Mouse (Mus musculus) cortical plate, adult 2 months (tissue): Measurements from ENCODE around the gene Anxa3.

Experiments
- CTCF ChIP-seq: fragments of 200-500 bp; IDR thresholded peaks from 2 replicates; pipeline ENCODE4 v1.5.1; 2011; ENCODE audit warnings: mild to moderate bottlenecking, control low read depth, low read length; ENCODE audit not compliant: insufficient read depth; ENCODE audit errors: extremely low read depth
- POLR2A ChIP-seq: fragments of 200-500 bp; IDR thresholded peaks from 2 replicates; pipeline ENCODE4 v1.6.1; 2011; ENCODE audit warnings: mild to moderate bottlenecking, low read length, control low read depth; ENCODE audit not compliant: insufficient read depth; ENCODE audit errors: extremely low read depth

- TF ChIP-seq CTCF (no peak), POLR2A (no peak)
These were observed 31.1 kb upstream of the Anxa3 start for GRCm38 (mm10) chr5:96762021-96762420.
